Mouse (Mus musculus) forebrain, embryonic 13.5 days (tissue): Measurements from ENCODE around the gene Rnf212. TPM values are rescaled to one million over a fixed set of nuclear protein-coding genes. Genes with fewer than 3 reads are reported as not detected.

Experiments
- ATAC-seq: fragments of 200-750 bp; cut with Nextera tagmentation; 2 replicates; pipeline ENCODE4 v1.8.0; 2017
- H3K27ac ChIP-seq: fragments of 300-500 bp; sonication (generic); 2 replicates; pipeline ENCODE4 v1.5.1; 2015; ENCODE audit warnings: inconsistent platforms, mild to moderate bottlenecking, moderate library complexity
- H3K27me3 ChIP-seq: fragments of 300-500 bp; sonication (generic); 2 replicates; pipeline ENCODE4 v1.6.1; 2015; ENCODE audit warnings: mild to moderate bottlenecking, inconsistent platforms
- H3K36me3 ChIP-seq: fragments of 300-500 bp; sonication (generic); 2 replicates; pipeline ENCODE4 v1.6.1; 2015; ENCODE audit warnings: mild to moderate bottlenecking, inconsistent platforms; ENCODE audit not compliant: poor library complexity, severe bottlenecking
- H3K4me1 ChIP-seq: fragments of 300-500 bp; sonication (generic); 2 replicates; pipeline ENCODE4 v1.6.1; 2015; ENCODE audit warnings: inconsistent platforms
- H3K4me2 ChIP-seq: fragments of 300-500 bp; sonication (generic); 2 replicates; pipeline ENCODE4 v1.6.1; 2015; ENCODE audit warnings: inconsistent platforms, mild to moderate bottlenecking, moderate library complexity
- H3K4me3 ChIP-seq: fragments of 300-500 bp; sonication (generic); 2 replicates; pipeline ENCODE4 v1.5.1; 2015; ENCODE audit warnings: mild to moderate bottlenecking, inconsistent platforms
- H3K9ac ChIP-seq: fragments of 300-500 bp; sonication (generic); 2 replicates; pipeline ENCODE4 v1.6.1; 2015; ENCODE audit warnings: mild to moderate bottlenecking, inconsistent platforms
- H3K9me3 ChIP-seq: fragments of 300-500 bp; sonication (generic); replicated peaks from 2 replicates; pipeline ENCODE4 v1.6.1; 2016; ENCODE audit warnings: inconsistent platforms
- WGBS: fragments of 180-500 bp; shearing (Covaris S2); methylation state at CpG from one replicate; pipeline ENCODE4 v1.1.7; 2015; 5-methylcytosine and 5-hydroxymethylcytosine counted together
- polyA plus RNA-seq: library from polyadenylated mRNA; unstranded; fragments of >200 nt; fragmentation: Nextera tagmentation; extraction: Ambion mirVana; gene quantifications from 2 replicates; pipeline ENCODE4 v1.2.1, GENCODE M21; 2015

Rnf212 gene
- polyA plus RNA-seq, 1 experiment from 2014 or later: not detected

GRCm38 (mm10) chr5:108708981-108709731 lies 65.6 kb downstream of the Rnf212 start:
- H3K4me3 ChIP-seq: no peak overlapping the region

GRCm38 (mm10) chr5:108708419-108708818 lies 66.4 kb downstream of the Rnf212 start:
- Histone ChIP-seq H3K27me3 (no peaks in the 10 kb centered on the region), H3K9ac (no peak overlapping the region), H3K27ac (no peak overlapping the region), H3K4me2 (no peak overlapping the region), H3K36me3 (peaks cover 36% of the 10 kb centered on the region), H3K9me3 (no peaks in the 10 kb centered on the region), H3K4me3 (no peak overlapping the region), H3K4me1 (no peaks in the 10 kb centered on the region)
- no peak for ATAC-seq
- 100% methylated on average over 1 of the region's 1 CpGs for WGBS

More at GRCm38 (mm10) chr5:108708981-108709731, 65.6 kb downstream of the Rnf212 start:
- Histone ChIP-seq H3K4me1 (no peaks in the 10 kb centered on the region), H3K27me3 (no peaks in the 10 kb centered on the region), H3K9me3 (no peaks in the 10 kb centered on the region), H3K27ac (no peak overlapping the region), H3K9ac (no peak overlapping the region), H3K36me3 (peaks cover 35% of the 10 kb centered on the region), H3K4me2 (no peak overlapping the region)
- ATAC-seq: no peak
- 70% methylated on average over 6 of the region's 6 CpGs for WGBS

- Histone ChIP-seq H3K27me3 (no peaks in the 10 kb centered on the region), H3K9ac (no peak overlapping the region), H3K4me2 (no peak overlapping the region), H3K27ac (no peak overlapping the region), H3K4me1 (no peaks in the 10 kb centered on the region), H3K9me3 (no peaks in the 10 kb centered on the region), H3K36me3 (peaks cover 41% of the 10 kb centered on the region), H3K4me3 (no peak overlapping the region)
- no peak for ATAC-seq
- WGBS: 94% methylated on average over 2 of the region's 2 CpGs
Observed at GRCm38 (mm10) chr5:108707758-108708157, 67.0 kb downstream of the Rnf212 start.

GRCm38 (mm10) chr5:108703754-108704626 lies 70.8 kb downstream of the Rnf212 start:
- no peak overlapping the region for H3K4me3 ChIP-seq
- H3K4me2 ChIP-seq: no peak overlapping the region
- no peak overlapping the region for H3K9ac ChIP-seq
- no peak overlapping the region for H3K27ac ChIP-seq
- no peaks in the 10 kb centered on the region for H3K27me3 ChIP-seq
- H3K4me1 ChIP-seq: 0 out of 2 replicates have a peak, but pooled peaks cover 8% of the 10 kb centered on the region
- 88% methylated on average over 12 of the region's 12 CpGs for WGBS
- no peak for ATAC-seq
- no peaks in the 10 kb centered on the region for H3K9me3 ChIP-seq
- peaks cover 41% of the 10 kb centered on the region for H3K36me3 ChIP-seq

GRCm38 (mm10) chr5:108701341-108702021 lies 73.3 kb downstream of the Rnf212 start:
- no peak overlapping the region for H3K4me2 ChIP-seq
- no peaks in the 10 kb centered on the region for H3K9me3 ChIP-seq
- H3K4me3 ChIP-seq: no peak overlapping the region
- no peak overlapping the region for H3K27ac ChIP-seq
- H3K4me1 ChIP-seq: peaks cover 24% of the 10 kb centered on the region
- H3K9ac ChIP-seq: no peak overlapping the region
- WGBS: 74% methylated on average over 10 of the region's 10 CpGs
- ATAC-seq: no peak
- H3K36me3 ChIP-seq: peaks cover 28% of the 10 kb centered on the region
- H3K27me3 ChIP-seq: no peaks in the 10 kb centered on the region

- Histone ChIP-seq H3K9me3 (no peaks in the 10 kb centered on the region), H3K4me3 (no peak overlapping the region), H3K27ac (no peak overlapping the region), H3K4me1 (peaks cover 35% of the 10 kb centered on the region), H3K4me2 (no peak overlapping the region), H3K36me3 (peaks cover 16% of the 10 kb centered on the region), H3K9ac (no peak overlapping the region), H3K27me3 (no peaks in the 10 kb centered on the region)
- ATAC-seq: no peak
- 83% methylated on average over 3 of the region's 3 CpGs for WGBS
Observed at GRCm38 (mm10) chr5:108700346-108700745, 74.4 kb downstream of the Rnf212 start.

GRCm38 (mm10) chr5:108697341-108697753 lies 77.4 kb downstream of the Rnf212 start:
- H3K27ac ChIP-seq: peak overlapping the region; percentile 40; the same call in 1 of the 2 replicates
- H3K4me2 ChIP-seq: peak overlapping the region; percentile 23
- no peak for ATAC-seq
- H3K36me3 ChIP-seq: no peaks in the 10 kb centered on the region
- peak overlapping the region; percentile 48; the same call in 1 of the 2 replicates for H3K9ac ChIP-seq
- H3K9me3 ChIP-seq: no peaks in the 10 kb centered on the region
- WGBS: 2% methylated on average over 4 of the region's 4 CpGs
- H3K27me3 ChIP-seq: peaks cover 11% of the 10 kb centered on the region; the same call in 1 of the 2 replicates
- no peak overlapping the region for H3K4me3 ChIP-seq
- peaks cover 50% of the 10 kb centered on the region for H3K4me1 ChIP-seq

- Histone ChIP-seq H3K27me3 (peaks cover 11% of the 10 kb centered on the region; the same call in 1 of the 2 replicates), H3K4me2 (peak overlapping the region; percentile 23; the same call in 1 of the 2 replicates), H3K4me1 (peaks cover 54% of the 10 kb centered on the region), H3K27ac (no peak overlapping the region), H3K36me3 (no peaks in the 10 kb centered on the region), H3K9me3 (no peaks in the 10 kb centered on the region), H3K9ac (peak overlapping the region; percentile 48; the same call in 1 of the 2 replicates), H3K4me3 (no peak overlapping the region)
- no peak for ATAC-seq
- 79% methylated on average over 3 of the region's 3 CpGs for WGBS
Observed at GRCm38 (mm10) chr5:108696542-108696941, 78.2 kb downstream of the Rnf212 start.

GRCm38 (mm10) chr5:108695861-108696260 lies 78.9 kb downstream of the Rnf212 start:
- peak overlapping the region; percentile 89 for H3K4me2 ChIP-seq

GRCm38 (mm10) chr5:108694352-108695261 lies 80.2 kb downstream of the Rnf212 start:
- no peaks in the 10 kb centered on the region for H3K36me3 ChIP-seq
- H3K27me3 ChIP-seq: peaks cover 11% of the 10 kb centered on the region; the same call in 1 of the 2 replicates
- H3K4me3 ChIP-seq: peak overlapping the region; percentile 81
- under 1% methylated on average over 86 of the region's 99 CpGs for WGBS
- peak overlapping the region; percentile 76 for H3K9ac ChIP-seq
- peak overlapping the region; percentile 89 for H3K4me2 ChIP-seq
- no peak overlapping the region for H3K27ac ChIP-seq
- H3K9me3 ChIP-seq: no peaks in the 10 kb centered on the region
- peak; percentile 64 for ATAC-seq
- peaks cover 46% of the 10 kb centered on the region for H3K4me1 ChIP-seq

More at GRCm38 (mm10) chr5:108695861-108696260, 78.9 kb downstream of the Rnf212 start:
- H3K27ac ChIP-seq: no peak overlapping the region
- WGBS: 94% methylated on average over 11 of the region's 12 CpGs
- H3K4me3 ChIP-seq: no peak overlapping the region
- peaks cover 54% of the 10 kb centered on the region for H3K4me1 ChIP-seq
- no peak for ATAC-seq
- no peaks in the 10 kb centered on the region for H3K36me3 ChIP-seq
- H3K27me3 ChIP-seq: peaks cover 11% of the 10 kb centered on the region; the same call in 1 of the 2 replicates
- H3K9ac ChIP-seq: no peak overlapping the region
- H3K9me3 ChIP-seq: no peaks in the 10 kb centered on the region

GRCm38 (mm10) chr5:108693872-108694288 lies 80.9 kb downstream of the Rnf212 start:
- Histone ChIP-seq H3K36me3 (no peaks in the 10 kb centered on the region), H3K9me3 (no peaks in the 10 kb centered on the region), H3K27ac (no peak overlapping the region), H3K9ac (peak overlapping the region; percentile 76), H3K27me3 (peaks cover 11% of the 10 kb centered on the region; the same call in 1 of the 2 replicates), H3K4me3 (peak overlapping the region; percentile 81), H3K4me2 (peak overlapping the region; percentile 89), H3K4me1 (peaks cover 46% of the 10 kb centered on the region)
- 2% methylated on average over 19 of the region's 43 CpGs for WGBS
- ATAC-seq: peak; percentile 96
